Mouse (Mus musculus): ENCODE results near the gene Axin2.

Gene Axin2

GRCm38 (mm10) chr11:108973459-108973858, 53.3 kb downstream of the Axin2 start:
- no peak for DNase-seq (ENCODE audit: low spot score in 2 of 2)

GRCm38 (mm10) chr11:108973866-108974265, 53.7 kb downstream of the Axin2 start:
- DNase-seq (ENCODE audit: low spot score in 2 of 2) = no peak

DNA sequence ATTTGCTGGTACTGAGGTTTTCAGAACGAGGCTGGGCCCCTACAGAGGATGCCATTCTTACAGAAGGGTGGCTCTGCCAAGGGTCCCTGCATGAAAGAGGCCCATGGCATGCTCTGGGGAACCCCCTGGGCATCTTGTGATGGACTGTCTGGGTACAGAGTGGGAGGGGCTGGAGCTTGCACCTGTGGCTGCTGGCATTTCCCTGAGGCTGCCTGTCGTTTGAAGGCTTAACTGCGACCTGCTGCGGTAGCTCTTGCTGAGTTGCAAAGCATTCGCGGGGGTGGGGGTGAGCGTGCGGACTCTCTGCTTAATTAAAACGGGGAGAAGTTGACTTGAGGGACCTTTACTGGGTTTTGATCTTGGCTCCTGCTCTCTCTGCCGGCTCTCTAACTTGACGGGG, 55.4 kb downstream of the Axin2 start:
- no peak for DNase-seq (ENCODE audit: low spot score in 2 of 2)

GRCm38 (mm10) chr11:108980530-108980929, 60.4 kb downstream of the Axin2 start:
- DNase-seq (ENCODE audit: low spot score in 2 of 2) = no peak

DNA sequence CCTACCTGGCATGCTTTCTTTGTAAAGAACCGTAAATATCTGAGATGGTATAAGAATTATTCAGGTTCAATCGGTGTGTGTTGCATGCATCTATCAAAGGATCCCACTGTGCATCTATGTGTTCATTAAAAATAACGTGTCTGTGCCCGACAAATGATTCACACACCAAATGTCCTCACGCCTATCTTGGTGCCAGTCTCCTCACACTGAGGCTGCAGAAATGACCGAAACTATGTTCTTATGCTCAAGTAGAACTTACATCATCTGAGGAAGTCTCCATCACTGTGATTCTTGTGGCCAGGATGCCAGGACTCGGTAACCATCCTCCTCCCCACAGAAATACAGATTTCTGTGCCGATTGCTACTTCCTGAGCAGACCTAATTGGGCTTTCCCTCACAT, 60.9 kb downstream of the Axin2 start:
- no peak for DNase-seq (ENCODE audit: low spot score in 2 of 2)

GRCm38 (mm10) chr11:108983409-108984064, 63.4 kb downstream of the Axin2 start:
- no peak for DNase-seq (ENCODE audit: low spot score in 2 of 2)

- DNase-seq (ENCODE audit: low spot score in 2 of 2) = no peak
These were observed 64.7 kb downstream of the Axin2 start for GRCm38 (mm10) chr11:108984711-108985419.

DNA sequence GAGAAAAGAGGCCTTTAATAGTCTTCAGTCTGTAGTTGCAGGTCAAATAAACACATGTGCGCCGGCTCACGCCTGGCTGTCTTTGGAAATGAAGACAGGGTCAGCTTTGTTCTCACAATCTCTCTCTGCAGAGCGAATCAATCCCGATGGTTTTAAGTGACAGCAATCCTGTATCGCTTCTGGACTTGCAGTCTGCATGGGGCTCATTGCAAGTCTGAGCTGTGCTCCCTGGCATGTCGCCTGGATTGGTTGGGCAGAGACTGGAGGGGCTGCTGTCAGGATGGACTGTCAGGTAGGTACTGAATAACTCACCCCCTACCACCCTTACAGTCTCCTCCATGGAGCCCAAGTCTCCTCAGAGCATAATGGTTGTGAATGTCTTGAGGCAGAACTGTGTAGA, 65.7 kb downstream of the Axin2 start:
- no peak for DNase-seq (ENCODE audit: low spot score in 2 of 2)

GRCm38 (mm10) chr11:108987226-108987625, 67.1 kb downstream of the Axin2 start:
- DNase-seq (ENCODE audit: low spot score in 2 of 2) = no peak

- no peak for DNase-seq (ENCODE audit: low spot score in 2 of 2)
These were observed 67.6 kb downstream of the Axin2 start for GRCm38 (mm10) chr11:108987705-108988104.

DNA sequence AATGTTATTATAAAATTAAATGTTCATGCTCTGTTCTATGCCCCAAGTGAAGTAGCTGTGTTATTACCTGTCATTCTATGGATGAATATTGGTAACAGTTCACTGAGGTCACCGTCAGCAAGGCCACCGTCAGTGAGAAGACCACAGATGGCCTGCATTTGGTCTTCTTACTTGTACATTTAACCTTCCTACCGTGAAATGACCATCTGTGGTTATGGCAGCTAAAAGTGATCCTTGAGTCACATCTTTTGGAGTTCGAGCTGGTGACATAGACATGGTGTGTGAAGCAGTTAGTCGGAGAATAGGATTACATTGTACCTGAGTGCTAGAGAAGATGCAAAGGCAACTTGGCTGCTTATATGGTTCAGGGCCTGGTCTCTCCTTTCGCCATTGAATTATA, 68.1 kb downstream of the Axin2 start:
- DNase-seq (ENCODE audit: low spot score in 2 of 2) = no peak

GRCm38 (mm10) chr11:108989940-108990339, 69.8 kb downstream of the Axin2 start:
- no peak for DNase-seq (ENCODE audit: low spot score in 2 of 2)

DNA sequence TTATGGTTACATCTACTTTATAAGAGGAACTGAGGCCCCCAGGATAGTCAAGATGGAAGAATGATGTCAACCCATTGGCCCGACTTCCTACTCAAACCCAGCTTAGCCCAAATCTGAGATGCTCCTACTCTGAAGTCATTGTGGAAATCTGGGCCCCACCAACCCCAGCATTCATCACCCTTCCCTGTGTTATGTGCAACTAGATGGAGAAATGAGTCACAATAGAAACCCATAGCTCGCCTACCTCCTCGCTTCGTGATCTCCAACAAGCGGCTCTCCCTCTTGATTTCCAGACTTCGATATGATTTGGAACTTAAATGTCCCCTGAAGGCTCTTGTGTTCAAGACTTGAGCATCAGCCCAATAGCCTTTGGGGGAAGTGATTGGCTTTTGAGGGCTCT, 73.3 kb downstream of the Axin2 start:
- DNase-seq (ENCODE audit: low spot score in 2 of 2) = no peak

GRCm38 (mm10) chr11:108995196-108995989, 75.2 kb downstream of the Axin2 start:
- DNase-seq (ENCODE audit: low spot score in 2 of 2) = no peak

- DNase-seq (ENCODE audit: low spot score in 2 of 2) = no peak
These were observed 75.9 kb downstream of the Axin2 start for GRCm38 (mm10) chr11:108995990-108996533.

DNA sequence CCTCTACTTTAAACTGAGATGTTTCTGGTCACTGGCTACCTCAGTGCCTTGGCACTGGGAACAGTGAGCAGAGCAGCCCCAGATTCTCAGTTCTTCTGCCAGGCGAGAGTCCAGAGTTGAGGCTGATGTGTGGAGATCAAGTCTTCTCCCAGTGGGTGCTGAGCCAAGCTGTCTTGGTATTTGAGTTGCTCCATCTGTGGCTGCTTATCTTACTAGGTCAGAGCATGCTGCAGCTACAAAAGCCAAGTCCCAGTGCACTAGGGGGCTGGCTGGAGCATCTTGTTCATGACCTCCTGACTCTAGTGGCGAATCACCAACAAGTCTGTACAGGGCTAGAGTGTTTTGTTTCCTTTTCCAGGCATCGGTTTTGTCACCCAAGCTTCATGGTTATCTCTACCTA, 77.7 kb downstream of the Axin2 start:
- DNase-seq (ENCODE audit: low spot score in 2 of 2) = no peak

All from spleen, postnatal 36 days (tissue).